Mouse (Mus musculus) ES-E14 (cell line): ENCODE results near the gene Tsr3.

Source experiments
- CHD2 ChIP-seq: IDR thresholded peaks from 2 replicates; pipeline ENCODE4 v1.6.1; 2014; ENCODE audit warnings: mild to moderate bottlenecking, low read depth, low read length, inconsistent platforms
- HCFC1 ChIP-seq: IDR thresholded peaks from 2 replicates; pipeline ENCODE4 v1.6.1; 2012; ENCODE audit warnings: low read length, inconsistent platforms, borderline replicate concordance; ENCODE audit not compliant: insufficient read depth
- ZNF384 ChIP-seq: IDR thresholded peaks from 2 replicates; pipeline ENCODE4 v1.6.1; 2012; ENCODE audit warnings: low read depth, low read length, inconsistent platforms

DNA sequence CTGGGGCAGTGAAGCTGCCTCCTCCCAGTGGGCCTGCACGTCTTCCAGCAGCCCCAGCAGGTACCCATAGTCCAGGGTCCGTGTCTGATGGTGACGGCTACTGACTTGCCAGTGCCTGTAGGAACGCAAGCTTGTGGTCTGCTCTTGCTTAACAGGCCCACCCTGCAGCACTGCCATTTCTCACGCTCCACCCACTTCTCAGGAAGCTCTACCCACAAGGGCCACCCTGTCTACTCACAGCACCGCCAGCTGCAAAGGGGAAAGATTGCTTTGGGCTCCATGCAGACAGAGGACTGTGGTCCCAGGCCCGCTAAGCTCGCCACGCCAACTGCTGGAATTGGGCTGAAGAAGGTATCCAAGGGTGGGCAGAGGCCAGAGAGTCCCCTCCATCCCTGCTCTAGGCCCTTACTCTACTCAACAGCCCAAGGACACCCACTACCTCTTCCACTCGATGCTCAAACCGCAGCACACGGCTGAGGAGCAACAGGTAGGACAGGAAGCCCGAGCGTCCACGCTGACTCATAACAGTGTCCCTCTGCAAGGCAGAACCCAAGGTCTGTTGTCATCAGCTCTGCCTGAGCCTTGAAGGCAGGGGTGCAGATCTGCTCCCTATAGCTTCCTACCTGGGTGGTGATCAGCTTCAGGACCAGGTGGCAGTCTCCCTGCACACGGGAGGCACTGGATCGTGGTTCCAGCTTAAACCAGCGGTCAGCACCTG is 8.2 kb downstream of the Tsr3 start:
- TF ChIP-seq ZNF384 (no peak), CHD2 (no peak), HCFC1 (no peak)
